Mouse (Mus musculus): Measurements from ENCODE around the gene Sirpb1b.
"Not testable (repeated sequence)": the region's sequence is repeated elsewhere in the genome, so short reads cannot be mapped to it uniquely, and the experiment has no call there.

Gene Sirpb1b

DNA sequence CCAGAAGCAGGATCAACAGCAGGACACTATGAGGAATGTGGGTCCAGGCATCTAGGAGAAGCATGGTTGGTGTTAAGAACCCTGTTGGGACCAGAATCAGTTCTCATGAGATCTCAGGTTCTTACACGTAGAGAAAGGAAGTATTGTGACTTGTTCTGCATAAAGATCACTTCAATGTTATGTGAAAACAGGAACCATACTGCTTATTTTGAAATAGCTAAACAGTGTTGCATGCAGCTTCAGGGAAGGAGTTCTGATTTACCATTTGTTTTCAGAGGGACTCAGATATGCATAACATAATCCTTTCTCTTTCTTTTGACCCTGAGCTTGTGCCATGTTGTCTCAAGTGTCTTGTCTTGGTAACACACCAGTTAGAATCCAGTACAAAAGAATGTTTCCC is at the start of gene Sirpb1b:
Gene Sirpb1b, minus strand, starts transcription at position 179 of the 400 bp plus-strand sequence.
- DNase-seq: not testable (repeated sequence)

DNA sequence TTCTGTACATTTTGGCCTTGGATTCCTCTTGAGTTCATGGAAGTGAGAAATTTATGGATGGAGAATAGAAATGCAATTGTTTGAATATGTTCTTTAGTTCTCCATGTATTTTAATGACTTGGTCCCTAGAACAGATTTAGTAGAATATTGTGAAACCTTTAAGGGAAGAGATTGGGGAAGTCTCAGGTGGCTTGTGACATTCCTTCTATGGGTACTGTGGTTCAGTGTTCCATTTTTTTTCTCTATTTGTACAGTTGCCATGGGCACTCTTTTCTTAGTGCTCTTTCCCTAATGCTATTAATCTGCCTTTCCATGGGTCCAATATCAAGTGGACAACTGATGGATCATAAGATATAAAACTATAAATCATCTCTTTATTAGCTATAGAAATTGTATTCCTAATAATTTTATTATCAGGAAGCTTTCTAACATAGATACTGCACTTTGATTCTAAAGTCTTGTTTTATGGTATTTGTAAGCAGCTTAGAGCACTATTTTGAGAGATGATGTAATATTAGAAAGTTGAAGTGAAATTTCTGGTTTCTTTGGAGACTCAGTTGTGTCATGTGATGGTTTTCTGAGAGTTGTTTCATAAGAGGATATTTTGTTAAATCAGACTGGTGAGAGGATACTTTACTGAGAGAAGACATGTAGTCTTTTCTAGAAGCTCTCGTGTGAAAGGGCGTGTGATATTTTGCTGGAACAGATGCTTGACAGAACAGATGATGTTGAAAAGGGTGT is 15.7 kb upstream of the Sirpb1b start:
- not testable (repeated sequence) for DNase-seq

DNA sequence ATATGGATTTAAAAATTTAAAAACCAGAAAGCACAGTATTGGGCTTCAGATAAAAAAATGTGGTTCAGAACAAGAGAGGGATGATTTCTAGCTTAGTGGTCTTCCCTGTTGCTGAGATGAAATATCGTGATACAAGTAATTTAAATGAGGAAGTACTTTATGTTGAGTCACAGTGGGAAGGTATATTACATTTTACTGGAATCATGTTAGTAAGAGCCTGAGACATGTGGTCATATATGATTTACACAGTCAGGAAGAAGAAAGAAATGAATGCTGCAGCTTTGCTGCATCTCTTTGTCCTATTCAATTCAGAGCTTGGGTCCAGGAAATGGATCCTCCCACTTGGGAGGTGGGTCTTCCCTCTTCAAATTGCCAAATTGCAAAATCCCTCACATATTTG is 11.8 kb upstream of the Sirpb1b start:
- DNase-seq: not testable (repeated sequence)

DNA sequence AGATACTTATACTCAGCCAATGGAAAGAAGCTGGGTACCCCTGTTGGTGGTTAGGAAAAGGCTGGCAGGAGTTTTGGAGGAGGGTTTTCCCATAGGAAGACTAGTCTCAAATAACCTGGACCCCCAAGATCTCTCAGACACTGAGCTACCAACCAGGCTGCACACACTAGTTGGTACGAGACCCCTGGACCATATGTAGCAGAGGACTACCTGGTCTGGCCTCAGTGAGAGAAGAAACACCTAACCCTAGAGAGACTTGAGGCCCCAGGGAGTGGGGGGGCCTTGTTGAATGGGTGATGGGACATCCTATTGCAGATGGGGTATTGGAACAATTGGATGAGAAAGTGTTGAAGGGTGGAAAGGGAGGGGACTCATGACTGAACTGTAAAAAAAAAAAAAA is 8.6 kb upstream of the Sirpb1b start:
- DNase-seq: no peak

DNA sequence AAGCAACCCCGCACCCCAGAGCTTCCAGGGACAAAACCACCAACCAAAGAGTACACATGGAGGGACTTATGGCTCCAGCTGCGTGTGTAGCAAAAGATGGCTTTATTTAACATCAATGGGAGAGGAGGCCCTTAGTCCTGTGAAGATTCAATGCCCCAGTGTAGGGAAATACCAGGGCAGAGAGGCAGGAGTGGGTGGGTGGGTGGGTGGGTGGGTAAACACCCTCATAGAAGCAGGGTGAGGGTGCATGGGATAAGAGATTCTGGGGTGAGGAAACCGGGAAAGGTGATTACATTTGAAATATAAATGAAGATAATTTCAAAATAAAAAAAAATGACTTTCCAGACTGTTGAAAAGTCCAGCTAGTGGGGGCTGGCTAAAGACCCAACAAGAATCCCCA is 8.1 kb upstream of the Sirpb1b start:
- not testable (repeated sequence) for DNase-seq

DNA sequence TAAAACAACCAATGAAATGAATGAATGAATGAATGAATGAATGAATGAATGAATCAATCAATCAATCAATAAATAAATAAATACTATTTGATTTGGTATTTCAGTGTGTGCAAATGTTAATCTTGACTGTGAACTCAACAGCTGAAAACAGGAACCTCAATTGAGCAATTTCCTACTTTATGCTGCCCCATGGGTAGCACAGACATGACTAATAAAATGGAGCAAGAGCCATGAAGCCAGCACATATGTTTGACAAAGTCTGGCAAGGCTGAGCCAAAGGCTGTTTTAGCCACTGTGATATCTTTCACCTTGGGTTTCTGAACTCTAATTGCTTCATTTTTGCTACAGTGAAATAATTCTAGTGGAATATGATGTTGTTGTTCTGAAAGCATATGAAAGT is 1.6 kb upstream of the Sirpb1b start:
- DNase-seq: not testable (repeated sequence)

DNA sequence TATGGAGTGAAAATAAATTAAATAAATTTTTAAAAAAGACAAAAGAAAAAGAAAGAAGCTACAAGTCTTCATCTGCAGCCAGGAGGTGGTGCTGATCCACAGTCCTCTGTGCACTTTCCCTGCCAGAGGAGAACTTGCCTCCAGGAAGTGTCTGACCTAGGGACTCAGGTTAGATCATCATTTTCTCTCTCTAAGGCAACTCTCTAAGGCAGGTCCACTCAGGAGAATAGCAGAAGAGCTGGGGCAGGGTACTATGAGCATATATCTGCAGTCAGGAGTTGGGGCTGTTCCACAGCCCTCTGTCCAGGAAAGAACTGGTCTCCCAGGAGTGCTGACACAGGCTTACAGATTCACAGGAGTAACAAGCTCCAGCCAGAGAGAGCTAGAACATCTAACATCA is 46.3 kb downstream of the Sirpb1b start:
- no peak for DNase-seq

DNA sequence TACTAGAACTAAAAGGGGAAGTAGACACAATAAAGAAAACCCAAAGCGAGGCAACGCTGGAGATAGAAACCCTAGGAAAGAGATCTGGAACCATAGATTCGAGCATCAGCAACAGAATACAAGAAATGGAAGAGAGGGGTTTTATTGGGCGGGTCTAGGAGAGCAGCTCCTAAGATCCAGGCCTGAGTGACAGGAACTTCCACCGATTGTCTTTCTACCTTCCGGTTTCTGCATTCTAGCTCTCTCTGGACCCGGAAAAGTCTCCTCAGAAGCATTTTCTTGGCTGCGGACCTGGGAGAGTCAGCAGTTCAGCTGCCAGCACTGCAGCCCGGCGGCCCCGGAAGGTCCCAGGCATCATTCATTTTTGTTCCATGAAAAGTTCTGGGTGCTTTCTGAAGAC is 61.3 kb downstream of the Sirpb1b start:
- not testable (repeated sequence) for DNase-seq

DNA sequence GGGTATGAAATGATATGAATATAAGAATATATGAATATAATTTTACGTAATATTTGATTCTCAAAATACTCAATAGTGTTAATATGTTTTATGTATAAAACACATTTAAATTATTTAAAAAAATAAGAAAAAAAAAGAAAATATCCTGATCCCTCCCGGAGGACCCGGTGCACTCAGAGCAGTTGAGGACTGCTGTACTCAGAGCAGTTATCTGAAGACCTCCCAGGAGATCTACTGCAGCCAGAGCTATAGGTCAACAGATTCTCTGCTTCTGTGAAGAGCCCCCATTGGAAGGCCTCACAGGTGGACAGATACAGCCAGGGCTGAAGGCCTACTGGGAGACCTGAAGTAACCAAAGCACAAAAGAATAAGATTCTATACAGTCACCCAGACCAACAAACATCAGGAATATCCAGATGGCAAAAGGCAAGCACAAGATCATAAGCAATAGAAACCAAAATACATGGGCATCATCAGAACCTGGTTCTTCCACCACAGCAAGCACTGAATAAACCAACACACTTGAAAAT is 67.0 kb downstream of the Sirpb1b start:
- not testable (repeated sequence) for DNase-seq

DNA sequence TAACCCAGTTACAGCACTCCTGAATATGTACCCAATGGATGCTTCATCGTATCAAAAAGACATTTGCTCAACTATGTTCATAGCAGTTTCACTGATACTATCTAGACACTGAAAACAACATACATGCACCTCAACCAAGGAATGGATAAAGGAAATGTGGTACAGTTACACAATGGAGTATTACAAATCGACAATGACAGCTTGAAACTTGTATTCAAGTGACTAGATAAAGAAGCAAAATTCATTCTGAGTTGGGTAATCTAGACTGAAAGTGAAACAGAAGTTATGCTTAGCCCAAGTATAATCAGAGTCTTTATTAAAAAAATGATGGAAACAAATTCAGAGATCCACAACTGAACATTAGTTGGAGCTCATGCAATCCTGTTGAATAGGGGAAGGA is 100.0 kb downstream of the Sirpb1b start:
- not testable (repeated sequence) for DNase-seq

DNA sequence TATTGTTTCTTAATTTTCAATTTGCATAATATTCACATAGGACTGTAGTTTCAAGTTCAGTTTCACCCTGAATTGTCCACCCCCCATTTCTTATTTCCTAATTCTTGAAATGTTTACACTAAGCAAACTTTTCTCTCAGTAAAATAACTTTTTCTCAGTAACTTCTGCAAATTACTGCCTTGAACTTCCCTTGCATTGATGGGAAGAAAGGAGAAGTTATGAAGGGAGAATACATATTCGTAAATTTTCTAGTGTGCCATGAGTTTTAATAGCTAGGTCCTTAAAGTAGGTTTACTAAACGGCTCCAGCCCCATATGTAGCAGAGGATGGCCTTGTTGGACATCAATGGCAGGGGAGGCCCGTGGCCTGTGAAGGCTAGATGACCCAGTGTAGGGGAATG is 104.7 kb downstream of the Sirpb1b start:
- DNase-seq: not testable (repeated sequence)
